Mouse (Mus musculus) MEL (cell line): ENCODE measurements around the gene Srcin1. TPM values are rescaled to one million over a fixed set of nuclear protein-coding genes. Genes with fewer than 3 reads are reported as not detected.

Experiments used
- DNase-seq: peaks from one replicate; pipeline ENCODE4 v3.0.0; 2011; ENCODE audit warnings: low read depth, low spot score
- H3K27ac ChIP-seq: 2 replicates; pipeline ENCODE4 v1.5.1; 2012; ENCODE audit warnings: low read depth, mild to moderate bottlenecking, control low read depth, low read length, moderate library complexity; ENCODE audit not compliant: control insufficient read depth
- H3K27me3 ChIP-seq, 2 experiments: fragments of 150-350 bp in 1 of 2; sonication (generic) in 1 of 2; 2 replicates each; pipeline ENCODE4 v1.6.1; 2012; ENCODE audit warnings: low read length in 2 of 2, mild to moderate bottlenecking in 2 of 2, improper control_type of control experiment in 1 of 2, moderate library complexity in 1 of 2; ENCODE audit not compliant: insufficient read depth in 2 of 2, control insufficient read depth in 1 of 2
- H3K36me3 ChIP-seq, 2 experiments: 2 replicates each; pipeline ENCODE4 v1.6.1; 2012 to 2014; ENCODE audit warnings: low read length in 2 of 2, improper control_type of control experiment in 1 of 2, inconsistent platforms in 1 of 2, mild to moderate bottlenecking in 1 of 2; ENCODE audit not compliant: insufficient read depth in 2 of 2, control insufficient read depth in 1 of 2
- H3K4me1 ChIP-seq, 2 experiments: fragments of 150-350 bp in 1 of 2; sonication (generic) in 1 of 2; 2 replicates each; pipeline ENCODE4 v1.6.1; 2012; ENCODE audit warnings: low read length in 2 of 2, improper control_type of control experiment in 1 of 2, mild to moderate bottlenecking in 1 of 2; ENCODE audit not compliant: insufficient read depth in 2 of 2, control insufficient read depth in 1 of 2
- H3K4me3 ChIP-seq, 2 experiments: fragments of 150-350 bp in 1 of 2; sonication (generic) in 1 of 2; 2 replicates each; pipeline ENCODE4 v1.5.1; 2012; ENCODE audit warnings: low read depth in 2 of 2, low read length in 2 of 2, mild to moderate bottlenecking in 2 of 2, moderate library complexity in 2 of 2, control low read depth in 1 of 2, improper control_type of control experiment in 1 of 2; ENCODE audit not compliant: control insufficient read depth in 1 of 2, insufficient read depth in 1 of 2
- H3K79me2 ChIP-seq: 2 replicates; pipeline ENCODE4 v1.6.1; 2012; ENCODE audit warnings: mild to moderate bottlenecking, low read length, moderate library complexity; ENCODE audit not compliant: control insufficient read depth, poor library complexity, insufficient read depth
- H3K9ac ChIP-seq: 2 replicates; pipeline ENCODE4 v1.6.1; 2012; ENCODE audit warnings: low read depth, mild to moderate bottlenecking, control low read depth, low read length, moderate library complexity; ENCODE audit not compliant: control insufficient read depth, poor library complexity, severe bottlenecking
- H3K9me3 ChIP-seq: fragments of 150-350 bp; sonication (generic); replicated peaks from 2 replicates; pipeline ENCODE4 v1.6.1; 2012; ENCODE audit warnings: mild to moderate bottlenecking, low read length, improper control_type of control experiment, moderate library complexity; ENCODE audit not compliant: insufficient read depth
- BHLHE40 ChIP-seq: IDR thresholded peaks from 2 replicates; pipeline ENCODE4 v1.6.1; 2012; ENCODE audit warnings: low read depth, mild to moderate bottlenecking, inconsistent platforms, low read length, improper control_type of control experiment, borderline replicate concordance
- CTCF ChIP-seq, 3 experiments: IDR thresholded peaks in 2 of 3; conservative IDR thresholded peaks in 1 of 3; 2 replicates each; pipeline ENCODE4 v1.5.1; 2011 to 2012; ENCODE audit warnings: low read length in 3 of 3, low read depth in 2 of 3, mild to moderate bottlenecking in 2 of 3, improper control_type of control experiment in 1 of 3, inconsistent platforms in 1 of 3, mixed read lengths in 1 of 3, moderate library complexity in 1 of 3; ENCODE audit not compliant: control insufficient read depth in 1 of 3, insufficient read depth in 1 of 3, poor library complexity in 1 of 3, severe bottlenecking in 1 of 3
- ELF1 ChIP-seq: IDR thresholded peaks from 2 replicates; pipeline ENCODE4 v1.6.1; 2014; ENCODE audit warnings: low read depth, mild to moderate bottlenecking, inconsistent platforms, low read length, improper control_type of control experiment, moderate library complexity
- KAT2A ChIP-seq: conservative IDR thresholded peaks from 2 replicates; pipeline ENCODE4 v1.6.1; 2012; ENCODE audit warnings: low read depth, low read length, improper control_type of control experiment, inconsistent platforms
- MAFK ChIP-seq: IDR thresholded peaks from 2 replicates; pipeline ENCODE4 v1.6.1; 2011; ENCODE audit warnings: low read depth, mild to moderate bottlenecking, low read length, improper control_type of control experiment, borderline replicate concordance
- MYC ChIP-seq: IDR thresholded peaks from 2 replicates; pipeline ENCODE4 v1.6.1; 2011; ENCODE audit warnings: low read depth, mild to moderate bottlenecking, low read length, improper control_type of control experiment, moderate library complexity
- NRF1 ChIP-seq: IDR thresholded peaks from 2 replicates; pipeline ENCODE4 v1.6.1; 2014; ENCODE audit warnings: low read depth, mild to moderate bottlenecking, inconsistent platforms, low read length, improper control_type of control experiment, moderate library complexity; ENCODE audit not compliant: poor library complexity, insufficient read depth, severe bottlenecking
- POLR2AphosphoS5 ChIP-seq: IDR thresholded peaks from 2 replicates; pipeline ENCODE4 v1.6.1; 2012; ENCODE audit warnings: low read depth, borderline replicate concordance, mild to moderate bottlenecking, inconsistent platforms, low read length, moderate library complexity, mixed read lengths
- SIN3A ChIP-seq: IDR thresholded peaks from 2 replicates; pipeline ENCODE4 v1.6.1; 2012; ENCODE audit warnings: low read length, improper control_type of control experiment, inconsistent platforms
- TAL1 ChIP-seq: IDR thresholded peaks from 2 replicates; pipeline ENCODE4 v1.6.1; 2012; ENCODE audit warnings: mild to moderate bottlenecking, inconsistent platforms, low read length, moderate library complexity, mixed read lengths
- TCF12 ChIP-seq: IDR thresholded peaks from 2 replicates; pipeline ENCODE4 v1.6.1; 2014; ENCODE audit warnings: low read depth, mild to moderate bottlenecking, inconsistent platforms, low read length, improper control_type of control experiment, moderate library complexity
- USF2 ChIP-seq, 2 experiments: IDR thresholded peaks; 2 replicates each; pipeline ENCODE4 v1.6.1; 2011 to 2012; ENCODE audit warnings: improper control_type of control experiment in 2 of 2, low read length in 2 of 2, borderline replicate concordance in 1 of 2, inconsistent platforms in 1 of 2, low read depth in 1 of 2, mild to moderate bottlenecking in 1 of 2; ENCODE audit not compliant: insufficient read depth in 1 of 2
- ZMIZ1 ChIP-seq: IDR thresholded peaks from 2 replicates; pipeline ENCODE4 v1.6.1; 2012; ENCODE audit warnings: low read depth, mild to moderate bottlenecking, inconsistent platforms, low read length, improper control_type of control experiment, moderate library complexity
- polyA plus RNA-seq, 2 experiments: library from polyadenylated mRNA; stranded (reverse) in 1 of 2; unstranded in 1 of 2; fragments of >175 nt in 1 of 2; fragments of >200 nt in 1 of 2; gene quantifications; 2 replicates each; pipeline versions ENCODE4 v1.2.1 to v1.2.4; 2012; ENCODE audit warnings: low replicate concordance in 2 of 2, low read depth in 1 of 2; ENCODE audit not compliant: insufficient read length in 2 of 2, insufficient read depth in 1 of 2, missing spikeins in 1 of 2
- total RNA-seq: library from RNA; depleted of rRNA; stranded (reverse); fragments of 300-350 nt; gene quantifications from 2 replicates; pipeline ENCODE4 v1.2.3, GENCODE M21; 2012

Srcin1 gene
- total and polyA plus RNA-seq, 3 experiments = 0.04 to 0.10 TPM; not detected in 1

GRCm38 (mm10) chr11:97571266-97572088 is 4.5 kb downstream of the Srcin1 start:
- Histone ChIP-seq H3K79me2 (no peaks in the 10 kb centered on the region; the same call in 1 of the 2 replicates), H3K27ac (no peak overlapping the region), H3K27me3 (peaks cover 7 to 20% of the 10 kb centered on the region in 2 experiments; a peak in 3 of 4 replicates), H3K4me3 (no peak overlapping the region)
- TF ChIP-seq TCF12 = no peak
- TF ChIP-seq MAFK = no peak
- TF ChIP-seq POLR2AphosphoS5 = no peak
- TF ChIP-seq TAL1 = no peak
- TF ChIP-seq MYC = no peak
- TF ChIP-seq, all 39 proteins: peak for 0
- Histone ChIP-seq H3K9me3 (no peaks in the 10 kb centered on the region), H3K4me1 (no peaks in the 10 kb centered on the region), H3K9ac (no peak overlapping the region), H3K36me3 (no peaks in the 10 kb centered on the region)
- no peak for DNase-seq

- Histone ChIP-seq H3K27ac (no peak overlapping the region), H3K9ac (no peak overlapping the region), H3K79me2 (no peaks in the 10 kb centered on the region; the same call in 1 of the 2 replicates), H3K9me3 (no peaks in the 10 kb centered on the region), H3K4me3 (no peak overlapping the region), H3K4me1 (no peaks in the 10 kb centered on the region), H3K27me3 (peaks cover 8 to 21% of the 10 kb centered on the region in 2 experiments; a peak in 3 of 4 replicates), H3K36me3 (no peaks in the 10 kb centered on the region)
- no peak for TF ChIP-seq SIN3A
- TF ChIP-seq TCF12 = no peak
- TF ChIP-seq USF2 (IDR thresholded peaks at IDR 0.05; ENCODE audit: borderline replicate concordance in 1 of 2, insufficient read depth in 1 of 2, low read depth in 1 of 2, low read length in 2 of 2) = no peak
- no peak for TF ChIP-seq BHLHE40
- no peak for TF ChIP-seq NRF1
- TF ChIP-seq ZMIZ1 = no peak
- no peak for TF ChIP-seq KAT2A
- DNase-seq = peak; percentile 35
Observed at GRCm38 (mm10) chr11:97570493-97571137, 5.4 kb downstream of the Srcin1 start.

DNA sequence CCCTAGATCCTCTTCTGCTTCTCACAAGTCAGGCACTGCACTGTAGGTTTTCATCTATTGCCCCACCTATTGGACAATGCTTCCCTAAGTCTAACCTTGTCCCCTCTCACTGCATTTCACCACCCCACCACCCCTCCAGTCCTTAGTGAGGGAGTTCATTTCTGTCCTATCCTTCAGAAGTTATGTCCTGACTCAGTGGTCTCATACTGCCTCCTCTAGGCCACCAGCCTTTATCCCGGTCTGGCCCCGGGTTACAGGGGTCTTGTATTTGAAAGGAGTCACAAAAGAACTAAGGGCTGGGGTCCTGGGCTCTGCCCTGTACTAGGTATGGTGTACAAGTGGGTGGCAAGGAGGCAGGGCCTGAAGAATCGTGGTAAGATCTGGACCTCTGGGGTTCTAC is 6.2 kb downstream of the Srcin1 start:
- Histone ChIP-seq H3K4me3 (no peak overlapping the region), H3K27me3 (peaks cover 8 to 22% of the 10 kb centered on the region in 2 experiments; a peak in 3 of 4 replicates), H3K4me1 (no peaks in the 10 kb centered on the region), H3K79me2 (no peaks in the 10 kb centered on the region), H3K9me3 (no peaks in the 10 kb centered on the region), H3K36me3 (no peaks in the 10 kb centered on the region), H3K9ac (no peak overlapping the region), H3K27ac (no peak overlapping the region)
- TF ChIP-seq ELF1 (no peak), NRF1 (no peak), CTCF (IDR thresholded peaks at IDR 0.05 in 2 of 3, conservative IDR thresholded peaks at IDR 0.05 in 1 of 3; ENCODE audit: control insufficient read depth in 1 of 3, insufficient read depth in 1 of 3, low read depth in 2 of 3, low read length in 3 of 3, poor library complexity in 1 of 3, severe bottlenecking in 1 of 3) (no peak)
- no peak for DNase-seq
